Comparison of ENCODE assay signal across 8 mouse cellular contexts in the genomic region with DNA sequence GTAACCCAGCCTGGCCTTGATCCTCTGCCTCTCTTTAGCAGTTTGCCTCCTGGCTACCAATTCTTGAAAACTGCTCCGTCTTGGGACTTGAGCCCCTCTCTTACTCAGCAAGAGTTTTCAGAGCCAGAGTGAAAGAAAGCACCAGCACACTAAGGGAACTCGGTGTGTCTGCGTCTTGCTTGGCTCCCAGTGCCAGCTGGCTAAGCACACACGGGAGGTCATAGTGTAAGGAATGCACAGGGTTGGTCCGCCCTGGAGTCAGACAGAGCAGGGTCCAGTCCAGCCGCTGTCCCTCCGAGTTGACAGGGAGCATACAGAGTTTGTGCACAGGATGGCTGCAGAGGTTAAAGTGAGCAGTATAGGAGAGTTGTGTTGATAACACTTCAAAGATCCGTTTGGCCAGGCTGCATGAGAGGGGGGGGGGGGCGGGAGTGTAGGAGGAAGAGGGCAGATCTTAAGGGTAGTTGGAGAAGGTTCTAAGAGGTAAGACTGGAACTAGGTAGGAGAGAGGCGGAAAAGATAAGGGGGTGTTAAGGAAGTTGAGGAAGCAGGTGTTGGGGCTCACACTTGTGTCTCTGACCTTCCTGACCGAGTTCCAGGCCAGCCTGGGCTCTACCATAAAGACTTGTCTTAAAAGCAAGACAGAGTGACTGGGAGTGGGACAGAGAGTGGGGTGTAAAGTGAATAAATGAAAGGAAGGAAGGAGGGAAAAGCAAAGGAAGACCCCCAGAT. TPM values are rescaled to one million over a fixed set of nuclear protein-coding genes. Genes with fewer than 3 reads are reported as not detected.
DNase-seq lines count a peak whose midpoint lies in the region; ATAC-seq and TF ChIP-seq lines count a peak whose summit lies in the region.

No protein-coding gene starts in this region.

- 10% methylated on average over 11 of the region's 11 CpGs for WGBS in liver, adult 2 months
- WGBS in forebrain, embryonic 13.5 days: 48% methylated on average over 11 of the region's 11 CpGs
- WGBS in intestine, embryonic 14.5 days: 33% methylated on average over 10 of the region's 11 CpGs
- 13% methylated on average over 11 of the region's 11 CpGs for WGBS in lung, adult 2 months

- H3K79me2 ChIP-seq in liver, adult 2 months (ENCODE audit: control insufficient read depth, insufficient read depth, low read length): peaks cover 25% of the 10 kb centered on the region; the same call in 1 of the 2 replicates

- H3K36me3 ChIP-seq in liver, adult 2 months (ENCODE audit: control insufficient read depth, insufficient read depth, low read length): peaks cover 6% of the 10 kb centered on the region
- H3K36me3 ChIP-seq in forebrain, embryonic 13.5 days (ENCODE audit: poor library complexity, severe bottlenecking): peaks cover 17% of the 10 kb centered on the region
- peaks cover 19% of the 10 kb centered on the region for H3K36me3 ChIP-seq in intestine, embryonic 14.5 days (ENCODE audit: control insufficient read depth, insufficient read depth, low read length)

- peak; percentile 91 for DNase-seq in liver, adult 2 months (ENCODE audit: extremely low read depth, low read depth, low spot score)
- DNase-seq in liver: no peak
- no peak for DNase-seq in intestine, embryonic 14.5 days (ENCODE audit: low spot score)
- peak; percentile 57 for DNase-seq in lung, adult 2 months
- no peak for DNase-seq in spleen, postnatal 10 days (ENCODE audit: low spot score in 2 of 2)
- no peak for DNase-seq in retina, postnatal 1 day
- no peak for DNase-seq in thymus, postnatal 25 days

- no peaks in the 10 kb centered on the region for H3K9me3 ChIP-seq in forebrain, embryonic 13.5 days (replicated peaks)
- no peaks in the 10 kb centered on the region for H3K9me3 ChIP-seq in intestine, embryonic 14.5 days (ENCODE audit: control insufficient read depth, low read length)

- H3K4me2 ChIP-seq in forebrain, embryonic 13.5 days: 0 out of 2 replicates have a peak overlapping the region, but pooled peaks have one; percentile 15
- H3K4me2 ChIP-seq in intestine, embryonic 14.5 days (ENCODE audit: low read length): no peak overlapping the region

- peak overlapping the region; percentile 59 for H3K9ac ChIP-seq in liver, adult 2 months (ENCODE audit: low read depth, low read length)
- no peak overlapping the region for H3K9ac ChIP-seq in forebrain, embryonic 13.5 days
- no peak overlapping the region for H3K9ac ChIP-seq in intestine, embryonic 14.5 days (ENCODE audit: low read length)

- H3K4me1 ChIP-seq in liver, adult 2 months (ENCODE audit: control insufficient read depth, insufficient read depth, low read length): peaks cover 34% of the 10 kb centered on the region
- peaks cover 63% of the 10 kb centered on the region for H3K4me1 ChIP-seq in forebrain, embryonic 13.5 days
- H3K4me1 ChIP-seq in intestine, embryonic 14.5 days (replicated peaks; ENCODE audit: control insufficient read depth, insufficient read depth, low read length): peaks cover 51% of the 10 kb centered on the region
- peaks cover 30% of the 10 kb centered on the region for H3K4me1 ChIP-seq in lung, adult 2 months (ENCODE audit: control insufficient read depth, insufficient read depth, low read length)

- peak overlapping the region; percentile 16; the same call in 1 of the 2 replicates for H3K4me3 ChIP-seq in liver, adult 2 months (ENCODE audit: insufficient read depth, low read depth, low read length)
- H3K4me3 ChIP-seq in forebrain, embryonic 13.5 days: no peak overlapping the region
- H3K4me3 ChIP-seq in intestine, embryonic 14.5 days (ENCODE audit: low read depth, low read length): no peak overlapping the region
- H3K4me3 ChIP-seq in lung, adult 2 months (replicated peaks; ENCODE audit: extremely low read depth, low read depth, low read length): no peak overlapping the region

- 0 out of 2 replicates have a peak, but pooled peaks have one; percentile 31 for TF ChIP-seq POLR2A in liver, adult 2 months (IDR thresholded peaks at IDR 0.05; ENCODE audit: extremely low read depth, insufficient read depth, low read length)
- TF ChIP-seq POLR2A in lung, adult 2 months (IDR thresholded peaks at IDR 0.05; ENCODE audit: borderline replicate concordance, extremely low read depth, low read depth, low read length): no peak

- ATAC-seq in forebrain, embryonic 13.5 days: no peak
- no peak for ATAC-seq in intestine, embryonic 14.5 days (replicated peaks; ENCODE audit: low FRiP score, low TSS enrichment, low read depth)

- no peak for TF ChIP-seq CTCF in liver, adult 2 months (IDR thresholded peaks at IDR 0.05; ENCODE audit: low read depth, low read length)
- no peak for TF ChIP-seq CTCF in lung, adult 2 months (IDR thresholded peaks at IDR 0.05; ENCODE audit: insufficient read depth, low read length)

- H3K27me3 ChIP-seq in liver, adult 2 months (ENCODE audit: control insufficient read depth, insufficient read depth, low read length): no peaks in the 10 kb centered on the region
- H3K27me3 ChIP-seq in forebrain, embryonic 13.5 days: no peaks in the 10 kb centered on the region
- no peaks in the 10 kb centered on the region for H3K27me3 ChIP-seq in intestine, embryonic 14.5 days (replicated peaks; ENCODE audit: control insufficient read depth, insufficient read depth, low read length)

- H3K27ac ChIP-seq in liver, adult 2 months (replicated peaks; ENCODE audit: insufficient read depth, low read depth, low read length): peak overlapping the region; percentile 91
- H3K27ac ChIP-seq in forebrain, embryonic 13.5 days: no peak overlapping the region
- 0 out of 2 replicates have a peak overlapping the region, but pooled peaks have one; percentile 14 for H3K27ac ChIP-seq in intestine, embryonic 14.5 days (ENCODE audit: low read depth)

RNA-seq across cellular contexts. Expression of a gene that starts 4.6 kb away (rescaled TPM):
- 18.4 and 21.7 TPM in 2 replicates for total RNA-seq in liver, adult 2 months (2014; rRNA removed)
- 10.6 and 10.9 TPM in 2 replicates for polyA plus RNA-seq in liver, adult 2 months (2012; rRNA removed)
- 11.6 and 12.7 TPM in 2 replicates for polyA plus RNA-seq in forebrain, embryonic 13.5 days (2015; fragmentation: Nextera tagmentation; extraction: Ambion mirVana)
- 16.4 and 18.2 TPM in 2 replicates for polyA plus RNA-seq in intestine, embryonic 14.5 days (2014; fragmentation: Nextera tagmentation; extraction: Ambion mirVana)
- 12.7 and 17.5 TPM in 2 replicates for polyA plus RNA-seq in lung, adult 2 months (2012; rRNA removed)

RNA-seq across cellular contexts. Expression of a gene that starts 50.4 kb away (rescaled TPM):
- total RNA-seq in liver, adult 2 months (2014; rRNA removed): 23.7 and 35.2 TPM in 2 replicates
- 16.4 and 16.6 TPM in 2 replicates for polyA plus RNA-seq in liver, adult 2 months (2012; rRNA removed)
- polyA plus RNA-seq in forebrain, embryonic 13.5 days (2015; fragmentation: Nextera tagmentation; extraction: Ambion mirVana): 16.5 and 19.2 TPM in 2 replicates
- polyA plus RNA-seq in intestine, embryonic 14.5 days (2014; fragmentation: Nextera tagmentation; extraction: Ambion mirVana): 28.3 and 30.2 TPM in 2 replicates
- 53.6 and 71.3 TPM in 2 replicates for polyA plus RNA-seq in lung, adult 2 months (2012; rRNA removed)

Comparison
In these comparisons a context has a peak if more than half of its experiments do, and no peak if none do; other contexts are left out.
1. DNase-seq: peak in liver, adult 2 months (single experiment) and lung, adult 2 months (single experiment); none in liver (single experiment), intestine, embryonic 14.5 days (single experiment), spleen, postnatal 10 days (0 of 2), retina, postnatal 1 day (single experiment) and thymus, postnatal 25 days (single experiment).